Mouse (Mus musculus): ENCODE results near the gene Duox1.

Duox1 gene

DNA sequence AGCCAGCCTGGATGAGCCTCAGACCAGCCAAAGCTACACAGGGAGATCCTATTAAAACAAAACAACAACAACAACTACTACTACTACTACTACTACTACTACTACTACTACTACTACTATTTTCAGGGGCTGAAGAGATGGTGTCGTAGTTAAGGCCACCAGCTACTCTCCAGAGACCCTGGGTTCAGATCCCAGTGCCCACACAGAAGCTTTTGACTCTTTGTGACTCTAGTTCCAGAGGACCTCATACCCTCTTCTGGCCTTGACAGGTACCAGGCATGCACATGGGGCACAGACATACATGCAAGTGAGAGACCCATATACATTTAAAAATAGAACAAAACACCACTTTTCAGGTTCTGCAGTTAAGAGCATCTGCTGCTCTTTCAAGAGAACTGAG lies 57.1 kb downstream of the Duox1 start:
- in situ Hi-C loops (cut with MboI; ENCODE audit: low sequenced_read_pairs), result no loop called here

DNA sequence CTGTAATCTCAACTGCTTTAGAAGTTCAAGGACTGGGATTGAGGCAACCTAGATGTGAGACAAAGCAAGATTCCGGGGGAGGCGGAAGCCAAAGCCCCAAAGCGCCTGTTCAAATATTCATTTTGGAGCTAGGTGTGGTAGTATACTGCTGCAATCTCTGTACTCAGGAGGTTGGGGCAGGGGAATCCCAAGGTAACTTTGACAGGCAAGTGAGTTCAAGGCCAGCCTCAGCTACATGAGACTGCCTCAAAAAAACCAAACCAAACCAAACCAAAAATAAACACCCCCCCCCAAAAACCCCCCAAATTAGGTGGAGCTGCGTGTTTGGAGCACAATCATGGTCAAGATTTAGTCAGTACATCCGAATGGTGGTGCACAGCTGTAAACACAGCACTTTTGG lies 58.5 kb downstream of the Duox1 start:
- in situ Hi-C loops (cut with MboI; ENCODE audit: low sequenced_read_pairs), result no loop called here

DNA sequence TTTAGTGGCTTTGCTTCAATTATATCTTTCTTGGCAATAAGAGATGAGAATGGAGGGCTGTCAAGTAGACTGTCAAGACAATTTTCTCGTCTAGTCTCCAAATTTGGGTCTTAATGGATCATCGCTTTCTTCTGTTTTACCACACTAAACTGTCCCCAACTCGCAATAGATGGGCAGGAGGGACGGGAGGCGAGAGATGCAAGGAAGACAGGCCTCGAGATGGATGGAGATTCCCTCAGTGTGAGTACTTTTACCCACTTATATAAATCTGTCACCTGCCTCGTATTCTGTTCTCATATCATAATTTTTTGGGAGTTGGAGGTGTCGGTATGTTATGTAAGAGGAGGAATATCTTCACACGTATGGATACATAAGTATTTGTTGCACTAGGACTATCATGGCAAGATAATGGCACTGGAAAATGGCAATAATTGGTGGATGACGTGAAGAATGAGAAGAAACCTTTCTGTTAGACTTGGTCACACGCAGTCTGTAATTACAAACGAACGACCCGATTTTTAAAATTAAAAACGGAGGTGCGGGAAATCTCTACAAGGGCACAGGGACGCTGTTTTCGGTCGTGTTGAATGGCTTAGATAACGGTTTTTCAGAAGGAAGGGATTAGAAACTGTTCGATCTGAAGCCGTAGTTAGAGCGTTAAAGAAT lies 59.3 kb downstream of the Duox1 start:
- in situ Hi-C loops (cut with MboI; ENCODE audit: low sequenced_read_pairs), result loop anchor here (25.0 kb wide), 1 partner anchor 188 kb away; no protein-coding TSS in a partner anchor

- in situ Hi-C loops (cut with MboI; ENCODE audit: low sequenced_read_pairs), result loop anchor here (25.0 kb wide), 1 partner anchor 187 kb away; no protein-coding TSS in a partner anchor
Observed at GRCm38 (mm10) chr2:122375391-122375991, 60.0 kb downstream of the Duox1 start.

DNA sequence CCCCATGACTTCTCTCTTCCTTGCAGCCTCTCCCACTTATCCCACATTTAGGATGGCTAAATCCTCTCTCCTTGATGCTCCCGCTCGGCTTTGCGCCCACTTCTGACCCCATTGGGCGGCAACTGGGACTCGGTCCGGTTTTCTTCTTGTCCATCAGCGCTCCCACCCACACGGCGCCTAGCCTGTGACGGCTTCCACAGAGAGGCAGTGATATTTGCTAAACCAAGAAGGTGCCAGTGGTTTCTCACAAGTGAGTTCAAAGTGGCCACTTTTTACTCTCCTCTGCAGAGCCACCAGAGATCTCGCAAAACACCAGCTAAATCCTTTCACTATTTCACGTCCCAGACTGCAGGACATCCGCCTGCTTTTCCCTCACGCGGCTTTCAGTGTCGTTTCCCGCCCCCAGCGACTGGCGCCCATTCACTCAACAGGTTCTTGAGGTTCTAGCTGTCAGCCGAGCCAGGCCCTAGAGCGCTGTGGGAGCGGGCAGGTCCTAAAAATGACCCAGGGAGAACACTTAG lies 60.6 kb downstream of the Duox1 start:
- in situ Hi-C loops (cut with MboI; ENCODE audit: low sequenced_read_pairs), result loop anchor here (25.0 kb wide), 1 partner anchor 186 kb away; no protein-coding TSS in a partner anchor

DNA sequence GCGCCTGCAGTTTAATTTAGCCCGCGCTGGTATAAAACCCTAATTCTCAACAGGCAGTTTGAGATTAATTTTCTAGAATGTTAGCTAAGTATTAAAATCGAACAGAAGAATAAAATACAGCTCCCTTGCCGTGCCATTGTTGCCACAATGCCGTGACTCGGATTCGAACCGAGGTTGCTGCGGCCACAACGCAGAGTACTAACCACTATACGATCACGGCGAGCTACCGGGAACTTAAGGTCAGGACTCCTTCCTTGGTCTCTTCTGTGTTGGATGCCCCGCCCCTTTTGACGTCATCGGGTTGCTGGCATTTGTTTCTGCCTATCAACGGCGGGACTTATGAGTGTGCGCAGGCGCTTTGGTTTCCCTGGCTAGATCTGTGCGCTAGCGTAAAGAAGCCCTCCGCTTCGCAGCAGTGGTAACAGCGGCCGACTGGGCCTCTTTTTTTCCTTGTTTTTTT lies 61.8 kb downstream of the Duox1 start:
- in situ Hi-C loops (cut with MboI; ENCODE audit: low sequenced_read_pairs), result loop anchor here (25.0 kb wide), 1 partner anchor 185 kb away; no protein-coding TSS in a partner anchor

GRCm38 (mm10) chr2:122377751-122378246 lies 62.3 kb downstream of the Duox1 start:
- in situ Hi-C loops (cut with MboI; ENCODE audit: low sequenced_read_pairs), result loop anchor here (25.0 kb wide), 1 partner anchor 185 kb away; no protein-coding TSS in a partner anchor

GRCm38 (mm10) chr2:122378421-122379291 lies 63.2 kb downstream of the Duox1 start:
- in situ Hi-C loops (cut with MboI; ENCODE audit: low sequenced_read_pairs), result loop anchor here (25.0 kb wide), 1 partner anchor 184 kb away; no protein-coding TSS in a partner anchor

- in situ Hi-C loops (cut with MboI; ENCODE audit: low sequenced_read_pairs), result loop anchor here (25.0 kb wide), 1 partner anchor 183 kb away; no protein-coding TSS in a partner anchor
Observed at GRCm38 (mm10) chr2:122379292-122379650, 63.8 kb downstream of the Duox1 start.

DNA sequence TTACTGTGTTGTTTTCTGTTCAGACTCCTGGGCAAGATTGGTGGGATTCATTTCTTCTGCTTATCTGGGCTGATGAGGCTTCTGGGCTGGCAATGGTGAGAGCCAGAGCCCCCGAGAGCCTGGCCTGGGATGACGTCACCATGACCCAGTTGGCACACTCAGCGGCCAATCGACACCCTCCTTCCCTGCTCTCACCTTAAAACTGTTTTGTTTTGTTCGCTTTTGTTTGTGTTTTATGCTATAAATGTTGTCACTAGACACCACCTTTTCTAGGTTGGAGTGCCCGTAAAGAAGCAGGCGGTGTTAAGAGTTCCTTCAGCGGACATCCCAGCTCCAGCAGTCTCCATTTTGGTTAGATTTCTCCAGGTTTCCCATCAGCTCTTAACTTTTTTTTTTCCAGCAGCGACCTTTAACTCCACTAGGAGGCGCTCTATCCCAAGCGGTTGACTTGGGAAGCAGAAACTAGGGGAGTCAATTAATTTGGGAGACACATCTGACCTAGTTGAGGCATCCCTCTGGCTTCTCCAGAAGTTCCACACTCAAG lies 65.4 kb downstream of the Duox1 start:
- in situ Hi-C loops (cut with MboI; ENCODE audit: low sequenced_read_pairs), result loop anchor here (10.0 to 25.0 kb wide), 2 partner anchors 181 to 244 kb away; no protein-coding TSS in a partner anchor

GRCm38 (mm10) chr2:122381329-122382103 lies 66.0 kb downstream of the Duox1 start:
- in situ Hi-C loops (cut with MboI; ENCODE audit: low sequenced_read_pairs), result loop anchor here (10.0 to 25.0 kb wide), 2 partner anchors 181 to 243 kb away; no protein-coding TSS in a partner anchor

DNA sequence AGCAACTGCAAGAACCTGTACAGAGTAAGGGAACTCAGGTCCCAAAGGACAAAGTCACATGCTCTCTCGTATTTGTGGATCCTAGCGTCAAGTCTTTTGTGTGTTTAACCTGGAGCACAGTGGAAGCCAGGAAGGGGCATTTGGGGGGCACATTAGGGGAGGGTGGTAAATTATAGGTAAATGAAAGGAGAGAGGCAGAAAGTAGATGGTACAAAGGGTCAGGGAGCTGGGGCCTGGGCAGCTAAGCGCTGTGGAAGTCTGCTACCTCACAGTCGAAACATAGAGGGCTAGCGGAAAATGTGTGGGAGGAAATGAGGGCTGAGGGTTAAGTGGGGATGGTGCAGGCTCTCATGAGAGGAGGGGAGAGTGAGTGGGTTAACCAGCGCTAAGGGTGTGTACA lies 66.6 kb downstream of the Duox1 start:
- in situ Hi-C loops (cut with MboI; ENCODE audit: low sequenced_read_pairs), result loop anchor here (10.0 to 25.0 kb wide), 2 partner anchors 180 to 243 kb away; no protein-coding TSS in a partner anchor

- in situ Hi-C loops (cut with MboI; ENCODE audit: low sequenced_read_pairs), result loop anchor here (10.0 to 25.0 kb wide), 2 partner anchors 177 to 240 kb away; no protein-coding TSS in a partner anchor
Observed at GRCm38 (mm10) chr2:122385095-122385494, 69.6 kb downstream of the Duox1 start.

GRCm38 (mm10) chr2:122387135-122387534 lies 71.7 kb downstream of the Duox1 start:
- in situ Hi-C loops (cut with MboI; ENCODE audit: low sequenced_read_pairs), result loop anchor here (10.0 to 25.0 kb wide), 2 partner anchors 175 to 238 kb away; no protein-coding TSS in a partner anchor

- in situ Hi-C loops (cut with MboI; ENCODE audit: low sequenced_read_pairs), result loop anchor here (25.0 kb wide), 1 partner anchor 166 kb away; no protein-coding TSS in a partner anchor
Observed at GRCm38 (mm10) chr2:122396150-122396549, 80.7 kb downstream of the Duox1 start.

All from CH12F3 (cell line).